ENCODE assay signal across 23 mouse cellular contexts in the genomic region with DNA sequence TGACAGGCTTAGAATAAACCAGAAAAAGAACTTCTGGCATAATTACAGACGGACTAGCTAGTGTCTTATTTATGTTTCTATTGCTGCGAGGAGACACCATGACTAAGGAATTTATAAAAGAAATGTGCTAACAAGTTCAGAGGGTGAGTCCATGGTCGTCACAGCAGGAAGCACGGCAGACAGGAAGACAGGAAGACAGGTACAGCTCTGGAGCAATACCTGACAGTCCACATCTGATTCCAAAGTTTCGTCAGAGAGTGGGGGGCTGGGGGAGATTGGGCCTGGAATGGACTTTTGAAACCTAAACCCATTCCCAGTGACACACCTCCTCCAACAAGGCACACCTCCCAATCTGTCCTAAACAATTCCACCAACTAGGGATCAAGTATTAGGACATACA. TPM values are rescaled to one million over a fixed set of nuclear protein-coding genes. Genes with fewer than 3 reads are reported as not detected.
DNase-seq lines count a peak whose midpoint lies in the region; ATAC-seq and TF ChIP-seq lines count a peak whose summit lies in the region.
"Had no signal": no experiment of that assay in that cellular context is flagged by ENCODE, and none has a peak within 500 bp of the region (broad histone marks: within the 10 kb centered on the region; RNA-seq: fewer than 3 reads in every experiment).

No protein-coding gene starts in this region.

- no peak for ATAC-seq in kidney, postnatal 0 days (replicated peaks; ENCODE audit: low FRiP score, low read depth)
- peak; percentile 75 for ATAC-seq in liver, embryonic 16.5 days (ENCODE audit: low read depth)
- ATAC-seq in midbrain, embryonic 14.5 days (ENCODE audit: low FRiP score, low TSS enrichment) = no peak
- ATAC-seq: forebrain, embryonic 14.5 days had no signal

- H3K9ac ChIP-seq in kidney, postnatal 0 days (ENCODE audit: low read depth, low read length) = no peak overlapping the region
- no peak overlapping the region for H3K9ac ChIP-seq in ES-Bruce4 (ENCODE audit: low read depth, poor library complexity, severe bottlenecking)
- no peak overlapping the region for H3K9ac ChIP-seq in ES-E14 (ENCODE audit: insufficient read depth, low read depth, low read length, poor library complexity, severe bottlenecking)
- H3K9ac ChIP-seq in liver, embryonic 16.5 days (ENCODE audit: low read depth, low read length) = no peak overlapping the region
- H3K9ac ChIP-seq in midbrain, embryonic 14.5 days (replicated peaks; ENCODE audit: low read length) = no peak overlapping the region
- H3K9ac ChIP-seq: heart, embryonic 12.5 days; hindbrain, embryonic 12.5 days; limb, embryonic 12.5 days; lung, embryonic 14.5 days; midbrain, embryonic 12.5 days had no signal

- no peak overlapping the region for H3K4me2 ChIP-seq in kidney, postnatal 0 days (ENCODE audit: low read length)
- no peak overlapping the region for H3K4me2 ChIP-seq in liver, embryonic 16.5 days (ENCODE audit: low read depth, low read length)
- H3K4me2 ChIP-seq in midbrain, embryonic 14.5 days (ENCODE audit: low read length) = no peak overlapping the region
- H3K4me2 ChIP-seq: heart, embryonic 12.5 days; hindbrain, embryonic 12.5 days; limb, embryonic 12.5 days; lung, embryonic 14.5 days; midbrain, embryonic 12.5 days had no signal

- DNase-seq in kidney, postnatal 0 days (ENCODE audit: low spot score) = peak; percentile 37
- no peak for DNase-seq in kidney, postnatal 25 days
- DNase-seq in ES-E14 (ENCODE audit: low read depth, low spot score) = no peak
- DNase-seq in midbrain, embryonic 14.5 days = no peak
- DNase-seq in layer of hippocampus, adult 11-12 months (ENCODE audit: low spot score) = no peak
- DNase-seq: adrenal gland, postnatal 14 days; cerebellum, adult 11 months; gastrocnemius, postnatal 10 days; heart, adult 18-20 months; heart, postnatal 14 days; kidney, adult 18-20 months; kidney, postnatal 14 days; layer of hippocampus, postnatal 36 days; lung, embryonic 14.5 days; thymus, adult 18-20 months; thymus, postnatal 36 days had no signal

- TF ChIP-seq EP300 in ES-Bruce4 (IDR thresholded peaks at IDR 0.05; ENCODE audit: insufficient read depth, low read depth, low read length) = peak; percentile 64; the same call in 1 of the 2 replicates

- no peak for TF ChIP-seq POLR2A in ES-Bruce4 (IDR thresholded peaks at IDR 0.05; ENCODE audit: insufficient read depth, low read length)

- 48% methylated on average over 5 of the region's 5 CpGs for WGBS in kidney, postnatal 0 days
- WGBS in liver, embryonic 16.5 days (ENCODE audit: insufficient replicate concordance) = 50% methylated on average over 5 of the region's 5 CpGs
- WGBS in midbrain, embryonic 14.5 days = 81% methylated on average over 5 of the region's 5 CpGs

- no peak overlapping the region for H3K27ac ChIP-seq in kidney, postnatal 0 days
- peak overlapping the region; percentile 75 for H3K27ac ChIP-seq in ES-Bruce4 (ENCODE audit: insufficient read depth, low read length)
- H3K27ac ChIP-seq in ES-E14 (ENCODE audit: insufficient read depth, low read depth, low read length, poor library complexity, severe bottlenecking) = no peak overlapping the region; the same call in 1 of the 2 replicates
- H3K27ac ChIP-seq in liver, embryonic 16.5 days (ENCODE audit: low read length) = no peak overlapping the region
- no peak overlapping the region for H3K27ac ChIP-seq in midbrain, embryonic 14.5 days (replicated peaks; ENCODE audit: low read depth, low read length)
- H3K27ac ChIP-seq: hindbrain, embryonic 12.5 days; limb, embryonic 12.5 days; midbrain, embryonic 12.5 days had no signal

- no peak for TF ChIP-seq CTCF in kidney, postnatal 0 days (IDR thresholded peaks at IDR 0.05; ENCODE audit: low read depth)
- TF ChIP-seq CTCF in ES-Bruce4 (IDR thresholded peaks at IDR 0.05; ENCODE audit: low read depth, low read length) = no peak

- H3K27me3 ChIP-seq in kidney, postnatal 0 days (ENCODE audit: insufficient read depth, low read length) = no peaks in the 10 kb centered on the region
- no peaks in the 10 kb centered on the region for H3K27me3 ChIP-seq in ES-Bruce4 (ENCODE audit: control insufficient read depth, insufficient read depth, low read length, poor library complexity, severe bottlenecking)
- H3K27me3 ChIP-seq in liver, embryonic 16.5 days (ENCODE audit: control insufficient read depth, insufficient read depth, low read depth, low read length) = no peaks in the 10 kb centered on the region
- no peaks in the 10 kb centered on the region for H3K27me3 ChIP-seq in midbrain, embryonic 14.5 days (ENCODE audit: control insufficient read depth, insufficient read depth, low read length)
- H3K27me3 ChIP-seq: heart, embryonic 12.5 days; hindbrain, embryonic 12.5 days; limb, embryonic 12.5 days; midbrain, embryonic 12.5 days had no signal

- no peak overlapping the region for H3K4me3 ChIP-seq in kidney, postnatal 0 days (replicated peaks; ENCODE audit: low read depth, low read length)
- H3K4me3 ChIP-seq in ES-Bruce4 (ENCODE audit: low read depth, low read length) (no peak overlapping the region), ES-E14 (ENCODE audit: insufficient read depth in 1 of 2, low read depth in 1 of 2, low read length in 2 of 2, poor library complexity in 1 of 2, severe bottlenecking in 1 of 2) (no peak overlapping the region)
- no peak overlapping the region for H3K4me3 ChIP-seq in liver, embryonic 16.5 days (ENCODE audit: low read depth, low read length)
- no peak overlapping the region for H3K4me3 ChIP-seq in midbrain, embryonic 14.5 days (replicated peaks; ENCODE audit: low read depth, low read length)
- H3K4me3 ChIP-seq: heart, embryonic 12.5 days; hindbrain, embryonic 12.5 days; limb, embryonic 12.5 days; midbrain, embryonic 12.5 days had no signal

- H3K4me1 ChIP-seq in kidney, postnatal 0 days (replicated peaks; ENCODE audit: insufficient read depth, low read length) = no peaks in the 10 kb centered on the region
- H3K4me1 ChIP-seq in ES-Bruce4 (ENCODE audit: control insufficient read depth, insufficient read depth, low read length) = peaks cover 8% of the 10 kb centered on the region
- H3K4me1 ChIP-seq in ES-E14 (ENCODE audit: control insufficient read depth in 2 of 2, insufficient read depth in 2 of 2, low read length in 2 of 2, poor library complexity in 1 of 2) = peaks cover 3 to 27% of the 10 kb centered on the region in 2 experiments; a peak in 3 of 4 replicates
- H3K4me1 ChIP-seq in liver, embryonic 16.5 days (ENCODE audit: control insufficient read depth, low read depth, low read length) = peaks cover 5% of the 10 kb centered on the region
- no peaks in the 10 kb centered on the region for H3K4me1 ChIP-seq in midbrain, embryonic 14.5 days (ENCODE audit: control insufficient read depth, insufficient read depth, low read length)
- H3K4me1 ChIP-seq: hindbrain, embryonic 12.5 days; midbrain, embryonic 12.5 days had no signal

- in situ Hi-C loops in ES-E14 (cut with MboI; ENCODE audit: low sequenced_read_pairs in 2 of 2, unreplicated experiment in 2 of 2) = no loop called here

- H3K9me3 ChIP-seq in kidney, postnatal 0 days (replicated peaks; ENCODE audit: low read length) = no peaks in the 10 kb centered on the region
- H3K9me3 ChIP-seq in ES-Bruce4 (replicated peaks; ENCODE audit: control insufficient read depth, insufficient read depth, low read length, poor library complexity, severe bottlenecking) (no peaks in the 10 kb centered on the region), ES-E14 (ENCODE audit: control insufficient read depth, insufficient read depth, low read depth, low read length) (no peaks in the 10 kb centered on the region)
- no peaks in the 10 kb centered on the region for H3K9me3 ChIP-seq in liver, embryonic 16.5 days (replicated peaks; ENCODE audit: control insufficient read depth, low read length)
- H3K9me3 ChIP-seq in midbrain, embryonic 14.5 days (ENCODE audit: control insufficient read depth, low read length) = no peaks in the 10 kb centered on the region
- H3K9me3 ChIP-seq: heart, embryonic 12.5 days; hindbrain, embryonic 12.5 days; limb, embryonic 12.5 days; midbrain, embryonic 12.5 days had no signal

- H3K36me3 ChIP-seq in kidney, postnatal 0 days (ENCODE audit: insufficient read depth, low read length) = no peaks in the 10 kb centered on the region
- H3K36me3 ChIP-seq in ES-Bruce4 (ENCODE audit: control insufficient read depth, insufficient read depth, low read length, poor library complexity, severe bottlenecking) = no peaks in the 10 kb centered on the region
- no peaks in the 10 kb centered on the region for H3K36me3 ChIP-seq in ES-E14 (ENCODE audit: control insufficient read depth, insufficient read depth, low read length, poor library complexity, severe bottlenecking)
- H3K36me3 ChIP-seq in liver, embryonic 16.5 days (ENCODE audit: control insufficient read depth, insufficient read depth) = no peaks in the 10 kb centered on the region
- H3K36me3 ChIP-seq in midbrain, embryonic 14.5 days (ENCODE audit: control insufficient read depth, insufficient read depth, low read length) = no peaks in the 10 kb centered on the region
- H3K36me3 ChIP-seq: heart, embryonic 12.5 days; hindbrain, embryonic 12.5 days; limb, embryonic 12.5 days; midbrain, embryonic 12.5 days had no signal

TF ChIP-seq in ES-E14, 5 proteins besides CTCF, POLR2A, EP300 and RAD21:
- TF ChIP-seq MAFK (IDR thresholded peaks at IDR 0.05; ENCODE audit: insufficient read depth, low read depth, low read length) (peak; percentile 59), ZNF384 (IDR thresholded peaks at IDR 0.05; ENCODE audit: low read depth, low read length) (no peak)

RNA-seq across cellular contexts. Expression of gene Lnx2, which starts 9.4 kb away (rescaled TPM):
- 11.8 and 12.4 TPM in 2 replicates for polyA plus RNA-seq in kidney, postnatal 0 days (2015; fragmentation: Nextera tagmentation; extraction: Ambion mirVana)
- 9.0 and 9.9 TPM in 2 replicates for polyA plus RNA-seq in ES-Bruce4 (2011; ENCODE audit: insufficient read depth, insufficient read length, low read depth, missing spikeins)
- 8.5 and 11.6 TPM in 2 replicates for total RNA-seq in ES-E14 (2012; rRNA removed)
- 4.6 and 5.7 TPM in 2 replicates for polyA plus RNA-seq in liver, embryonic 16.5 days (2015; fragmentation: Nextera tagmentation; extraction: Ambion mirVana)
- polyA plus RNA-seq in midbrain, embryonic 14.5 days (2014; fragmentation: Nextera tagmentation; extraction: Ambion mirVana) = 4.1 and 5.2 TPM in 2 replicates

RNA-seq across cellular contexts. Expression of gene Polr1d, which starts 9.9 kb away (rescaled TPM):
- polyA plus RNA-seq in kidney, postnatal 0 days (2015; fragmentation: Nextera tagmentation; extraction: Ambion mirVana) = 161 TPM in 2 replicates
- polyA plus RNA-seq in ES-Bruce4 (2011; ENCODE audit: insufficient read depth, insufficient read length, low read depth, missing spikeins) = 149 and 155 TPM in 2 replicates
- 123 and 160 TPM in 2 replicates for total RNA-seq in ES-E14 (2012; rRNA removed)
- polyA plus RNA-seq in liver, embryonic 16.5 days (2015; fragmentation: Nextera tagmentation; extraction: Ambion mirVana) = 54.4 and 56.9 TPM in 2 replicates
- 102 and 107 TPM in 2 replicates for polyA plus RNA-seq in midbrain, embryonic 14.5 days (2014; fragmentation: Nextera tagmentation; extraction: Ambion mirVana)
